Mouse (Mus musculus) lung, embryonic 15.5 days (tissue): Measurements from ENCODE around the gene Gm4737. TPM values are rescaled to one million over a fixed set of nuclear protein-coding genes. Genes with fewer than 3 reads are reported as not detected.
"Not testable (repeated sequence)": the region's sequence is repeated elsewhere in the genome, so short reads cannot be mapped to it uniquely, and the experiment has no call there.

Experiments
- ATAC-seq: fragments of 200-750 bp; cut with Nextera tagmentation; 2 replicates; pipeline ENCODE4 v1.8.0; 2017; ENCODE audit warnings: moderate number of reproducible peaks, borderline replicate concordance; ENCODE audit not compliant: low FRiP score, low TSS enrichment; ENCODE audit errors: extremely low read depth
- H3K27ac ChIP-seq: fragments of 300-500 bp; sonication (generic); 2 replicates; pipeline ENCODE4 v1.5.1; 2015; ENCODE audit warnings: moderate library complexity, mild to moderate bottlenecking, inconsistent platforms
- H3K27me3 ChIP-seq: fragments of 300-500 bp; sonication (generic); 2 replicates; pipeline ENCODE4 v1.6.1; 2015; ENCODE audit warnings: inconsistent platforms
- H3K36me3 ChIP-seq: fragments of 300-500 bp; sonication (generic); 2 replicates; pipeline ENCODE4 v1.6.1; 2015; ENCODE audit warnings: inconsistent platforms
- H3K4me1 ChIP-seq: fragments of 300-500 bp; sonication (generic); 2 replicates; pipeline ENCODE4 v1.6.1; 2015; ENCODE audit warnings: inconsistent platforms
- H3K4me2 ChIP-seq: fragments of 300-500 bp; sonication (generic); 2 replicates; pipeline ENCODE4 v1.6.1; 2015; ENCODE audit warnings: inconsistent platforms, mild to moderate bottlenecking, moderate library complexity
- H3K4me3 ChIP-seq: fragments of 300-500 bp; sonication (generic); 2 replicates; pipeline ENCODE4 v1.5.1; 2015; ENCODE audit warnings: mild to moderate bottlenecking, inconsistent platforms
- H3K9ac ChIP-seq: fragments of 300-500 bp; sonication (generic); 2 replicates; pipeline ENCODE4 v1.6.1; 2015; ENCODE audit warnings: inconsistent platforms
- H3K9me3 ChIP-seq: fragments of 300-500 bp; sonication (generic); 2 replicates; pipeline ENCODE4 v1.6.1; 2016; ENCODE audit warnings: inconsistent platforms
- WGBS: fragments of 180-500 bp; shearing (Covaris S2); methylation state at CpG from one replicate; pipeline ENCODE4 v1.1.7; 2015; 5-methylcytosine and 5-hydroxymethylcytosine counted together
- polyA plus RNA-seq: library from polyadenylated mRNA; unstranded; fragments of >200 nt; fragmentation: Nextera tagmentation; extraction: Ambion mirVana; gene quantifications from 2 replicates; pipeline ENCODE4 v1.2.1, GENCODE M21; 2015

The Gm4737 gene
- 3.5 and 4.6 TPM in 2 replicates for polyA plus RNA-seq

DNA sequence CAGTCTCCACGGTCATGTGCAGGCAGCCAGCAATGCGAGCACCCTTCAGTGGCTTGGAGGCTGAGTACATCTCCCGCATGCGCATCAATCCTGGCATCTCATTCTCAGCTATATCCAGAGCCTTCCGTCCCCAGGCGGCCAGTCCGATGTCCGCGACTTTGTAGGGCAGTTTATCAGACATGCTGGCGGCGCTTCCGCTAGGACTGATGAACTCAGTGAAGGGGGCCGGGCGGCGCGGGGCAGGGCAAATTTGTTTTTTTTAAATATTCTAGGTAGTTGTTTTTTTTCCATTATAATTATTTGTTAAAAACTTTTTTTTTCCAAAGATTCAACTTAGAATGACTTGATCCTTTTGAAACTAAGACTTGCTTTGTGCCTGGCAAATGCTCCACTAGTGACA, at the start of gene Gm4737:
Gm4737 (minus strand) TSS at position 246 of the 400 bp plus-strand sequence.
- ATAC-seq, H3K9ac ChIP-seq, H3K27ac ChIP-seq, H3K4me3 ChIP-seq, H3K36me3 ChIP-seq, H3K4me2 ChIP-seq, H3K9me3 ChIP-seq, H3K27me3 ChIP-seq, H3K4me1 ChIP-seq: not testable (repeated sequence)
- WGBS: 97% methylated on average over 11 of the region's 16 CpGs

- Histone ChIP-seq H3K4me1 (no peaks in the 10 kb centered on the region), H3K27me3 (no peaks in the 10 kb centered on the region), H3K4me3 (no peak overlapping the region), H3K9ac (no peak overlapping the region), H3K9me3 (no peaks in the 10 kb centered on the region), H3K36me3 (no peaks in the 10 kb centered on the region), H3K4me2 (no peak overlapping the region), H3K27ac (no peak overlapping the region)
- no peak for ATAC-seq
- WGBS: 59% methylated on average over 5 of the region's 5 CpGs
These were observed 40.9 kb upstream of the Gm4737 start for GRCm38 (mm10) chr16:46195792-46196191.

DNA sequence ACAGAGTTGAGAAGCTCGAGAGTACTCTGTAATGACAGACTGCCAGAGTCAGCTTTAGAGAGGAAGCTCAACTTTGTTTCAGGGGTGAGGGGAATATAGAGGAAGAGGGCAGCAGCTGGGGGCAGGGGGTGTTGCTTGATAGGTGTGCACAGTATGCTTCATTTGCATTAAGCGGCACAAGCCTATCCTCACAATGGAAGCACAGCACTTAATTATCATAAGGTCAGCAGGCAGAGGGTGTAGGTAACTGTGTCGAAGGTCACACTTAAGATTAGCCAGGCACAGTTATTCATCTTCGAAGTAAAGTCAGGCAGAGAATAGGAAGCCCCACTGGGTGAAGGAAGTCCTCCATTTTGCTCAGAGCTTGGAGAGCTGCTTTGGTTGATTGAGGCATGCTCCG, 28.2 kb upstream of the Gm4737 start:
- Histone ChIP-seq H3K9me3 (no peaks in the 10 kb centered on the region), H3K4me3 (no peak overlapping the region), H3K4me1 (no peaks in the 10 kb centered on the region), H3K27ac (no peak overlapping the region), H3K4me2 (no peak overlapping the region), H3K9ac (no peak overlapping the region), H3K36me3 (no peaks in the 10 kb centered on the region), H3K27me3 (no peaks in the 10 kb centered on the region)
- WGBS: 74% methylated on average over 5 of the region's 5 CpGs
- ATAC-seq: no peak

DNA sequence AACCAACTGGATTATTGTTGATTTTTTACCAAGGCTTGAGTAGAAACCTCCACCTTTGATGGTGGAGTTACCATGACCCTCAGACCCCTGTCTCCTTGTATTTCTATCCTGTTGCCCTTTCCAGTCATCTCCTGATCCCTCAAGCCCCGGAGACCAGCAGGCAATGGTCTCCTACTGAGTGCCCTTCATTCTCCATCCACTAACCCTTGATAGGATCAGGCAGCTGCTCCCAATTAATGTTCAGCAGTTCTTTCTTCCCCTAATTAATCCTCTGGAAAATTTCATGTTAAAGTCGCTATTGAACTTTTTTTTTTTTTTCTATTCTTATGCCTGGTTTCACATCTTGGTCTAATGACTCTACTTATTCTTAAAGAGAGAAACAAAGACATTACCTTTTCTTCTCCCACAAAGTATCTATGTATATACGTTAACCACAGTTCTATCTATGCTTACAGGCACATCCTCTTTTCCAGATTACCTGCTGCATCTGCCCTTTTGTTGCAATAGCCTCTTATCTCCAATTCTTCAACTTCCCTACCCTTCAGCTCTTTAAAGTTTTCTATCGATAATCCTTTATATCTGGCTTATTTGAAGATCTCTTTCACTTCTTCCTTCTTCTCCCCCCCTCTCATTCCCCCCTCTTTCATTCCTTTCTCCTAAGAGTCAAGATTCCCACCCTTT, 23.4 kb upstream of the Gm4737 start:
- H3K9me3 ChIP-seq: no peaks in the 10 kb centered on the region
- H3K36me3 ChIP-seq: no peaks in the 10 kb centered on the region
- H3K27me3 ChIP-seq: no peaks in the 10 kb centered on the region
- no peak overlapping the region for H3K9ac ChIP-seq
- WGBS: 81% methylated on average over 4 of the region's 4 CpGs
- H3K4me2 ChIP-seq: no peak overlapping the region
- H3K27ac ChIP-seq: no peak overlapping the region
- no peak for ATAC-seq
- no peaks in the 10 kb centered on the region for H3K4me1 ChIP-seq
- no peak overlapping the region for H3K4me3 ChIP-seq

GRCm38 (mm10) chr16:46173039-46173438, 18.2 kb upstream of the Gm4737 start:
- Histone ChIP-seq H3K4me1 (no peaks in the 10 kb centered on the region), H3K36me3 (no peaks in the 10 kb centered on the region), H3K9ac (no peak overlapping the region), H3K4me3 (no peak overlapping the region), H3K9me3 (no peaks in the 10 kb centered on the region), H3K27ac (no peak overlapping the region), H3K27me3 (no peaks in the 10 kb centered on the region), H3K4me2 (no peak overlapping the region)
- no peak for ATAC-seq

DNA sequence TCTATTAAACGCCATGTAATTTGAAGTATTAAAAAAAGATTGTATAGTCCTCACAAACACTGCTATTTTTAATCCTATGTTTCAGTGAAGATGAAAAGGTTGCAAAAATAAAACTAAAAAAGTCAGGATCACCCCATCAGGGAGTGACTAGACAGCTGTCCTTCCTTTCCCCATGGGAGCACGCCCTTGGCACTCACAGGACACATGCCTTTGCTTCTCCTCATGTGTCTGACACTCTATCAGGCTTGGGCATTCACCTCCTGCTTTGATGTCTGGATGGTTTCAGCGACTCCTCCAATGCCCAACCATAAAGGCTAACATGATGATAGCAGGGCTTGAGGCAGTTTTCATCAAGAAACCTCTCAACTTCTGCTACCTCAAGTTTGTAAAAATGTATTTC, 12.1 kb upstream of the Gm4737 start:
- WGBS: 59% methylated on average over 3 of the region's 3 CpGs

DNA sequence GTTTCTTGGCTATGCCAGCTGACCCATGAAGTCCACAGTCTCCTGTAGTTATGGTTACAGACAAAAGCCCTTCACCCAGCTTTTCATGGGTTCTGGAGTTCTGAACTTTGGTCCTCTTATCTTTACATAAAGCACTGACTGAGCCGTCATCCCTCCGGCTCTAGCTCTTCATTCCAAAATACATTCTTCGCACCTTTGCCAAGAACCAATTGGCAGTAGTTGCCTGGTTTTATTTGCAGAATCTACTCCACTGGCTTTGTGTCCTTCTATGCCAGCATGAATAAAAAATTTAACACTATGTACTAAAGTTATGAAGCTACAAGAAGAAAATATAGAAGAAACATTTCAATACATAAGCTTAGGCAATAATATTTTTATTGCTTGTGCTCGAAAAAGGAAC, 10.4 kb upstream of the Gm4737 start:
- Histone ChIP-seq H3K4me3 (no peak overlapping the region), H3K36me3 (no peaks in the 10 kb centered on the region), H3K27me3 (no peaks in the 10 kb centered on the region), H3K4me1 (no peaks in the 10 kb centered on the region), H3K27ac (no peak overlapping the region), H3K9me3 (no peaks in the 10 kb centered on the region), H3K4me2 (no peak overlapping the region), H3K9ac (no peak overlapping the region)
- WGBS: 57% methylated on average over 4 of the region's 4 CpGs
- ATAC-seq: no peak

More for the DNA sequence above, 12.1 kb upstream of the Gm4737 start:
- H3K9me3 ChIP-seq: no peaks in the 10 kb centered on the region
- H3K4me2 ChIP-seq: no peak overlapping the region
- H3K27ac ChIP-seq: no peak overlapping the region
- no peaks in the 10 kb centered on the region for H3K36me3 ChIP-seq
- no peak overlapping the region for H3K9ac ChIP-seq
- no peak for ATAC-seq
- no peaks in the 10 kb centered on the region for H3K4me1 ChIP-seq
- no peak overlapping the region for H3K4me3 ChIP-seq
- no peaks in the 10 kb centered on the region for H3K27me3 ChIP-seq

DNA sequence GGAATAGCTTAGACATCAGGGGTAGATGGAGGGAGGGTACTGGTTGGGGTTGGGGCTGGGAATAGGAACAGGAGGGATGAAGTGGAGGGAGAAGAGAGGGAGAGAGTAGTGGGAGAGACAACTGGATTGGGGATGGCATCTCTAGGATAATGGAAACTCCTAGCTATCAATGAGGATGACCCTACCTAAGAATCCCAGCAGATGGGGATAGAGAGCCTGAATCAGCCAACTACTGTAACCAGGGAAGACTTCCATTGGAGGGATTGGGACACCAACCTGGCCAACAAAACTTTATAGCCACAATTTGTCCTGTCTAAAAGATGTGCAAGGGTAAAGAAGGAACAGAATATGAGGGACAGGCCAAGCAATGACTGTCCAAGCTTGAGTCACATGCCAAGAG, 3.7 kb downstream of the Gm4737 start:
- no peak overlapping the region for H3K4me3 ChIP-seq
- no peak overlapping the region for H3K4me2 ChIP-seq
- no peaks in the 10 kb centered on the region for H3K9me3 ChIP-seq
- no peak for ATAC-seq
- H3K4me1 ChIP-seq: no peaks in the 10 kb centered on the region
- H3K27ac ChIP-seq: no peak overlapping the region
- no peaks in the 10 kb centered on the region for H3K36me3 ChIP-seq
- no peak overlapping the region for H3K9ac ChIP-seq
- H3K27me3 ChIP-seq: no peaks in the 10 kb centered on the region

- ATAC-seq: no peak
- Histone ChIP-seq H3K36me3 (no peaks in the 10 kb centered on the region), H3K27ac (no peak overlapping the region), H3K4me3 (no peak overlapping the region), H3K27me3 (no peaks in the 10 kb centered on the region), H3K4me2 (no peak overlapping the region), H3K9ac (no peak overlapping the region), H3K4me1 (no peaks in the 10 kb centered on the region), H3K9me3 (no peaks in the 10 kb centered on the region)
- 53% methylated on average over 3 of the region's 3 CpGs for WGBS
These were observed 6.1 kb downstream of the Gm4737 start for GRCm38 (mm10) chr16:46148661-46149341.

- H3K4me1 ChIP-seq: no peaks in the 10 kb centered on the region
- no peak overlapping the region for H3K27ac ChIP-seq
- 47% methylated on average over 3 of the region's 3 CpGs for WGBS
- H3K4me3 ChIP-seq: no peak overlapping the region
- no peaks in the 10 kb centered on the region for H3K27me3 ChIP-seq
- no peaks in the 10 kb centered on the region for H3K9me3 ChIP-seq
- ATAC-seq: no peak
- no peaks in the 10 kb centered on the region for H3K36me3 ChIP-seq
- no peak overlapping the region for H3K9ac ChIP-seq
- H3K4me2 ChIP-seq: no peak overlapping the region
These were observed 7.9 kb downstream of the Gm4737 start for GRCm38 (mm10) chr16:46146962-46147361.

- ATAC-seq: no peak
- Histone ChIP-seq H3K9me3 (no peaks in the 10 kb centered on the region), H3K36me3 (no peaks in the 10 kb centered on the region)
These were observed 32.6 kb downstream of the Gm4737 start for GRCm38 (mm10) chr16:46122238-46122637.

GRCm38 (mm10) chr16:46121420-46121819, 33.5 kb downstream of the Gm4737 start:
- no peak for ATAC-seq
- WGBS: 33% methylated on average over 2 of the region's 2 CpGs
- Histone ChIP-seq H3K27ac (no peak overlapping the region), H3K27me3 (no peaks in the 10 kb centered on the region), H3K9ac (no peak overlapping the region), H3K4me2 (no peak overlapping the region), H3K36me3 (no peaks in the 10 kb centered on the region), H3K9me3 (no peaks in the 10 kb centered on the region), H3K4me1 (no peaks in the 10 kb centered on the region), H3K4me3 (no peak overlapping the region)

More at GRCm38 (mm10) chr16:46122238-46122637, 32.6 kb downstream of the Gm4737 start:
- Histone ChIP-seq H3K27ac (no peak overlapping the region), H3K9ac (no peak overlapping the region), H3K4me1 (no peaks in the 10 kb centered on the region), H3K4me3 (no peak overlapping the region), H3K27me3 (no peaks in the 10 kb centered on the region), H3K4me2 (no peak overlapping the region)
